Mouse (Mus musculus) adrenal gland, adult 18-20 months (tissue): Measurements from ENCODE around the gene Synm. TPM values are rescaled to one million over a fixed set of nuclear protein-coding genes. Genes with fewer than 3 reads are reported as not detected.

Experiments
- DNase-seq, 2 experiments: peaks; one replicate each; pipeline ENCODE4 v3.0.0; 2021 to 2022; ENCODE audit warnings: low spot score in 2 of 2
- long read RNA-seq, 2 experiments: library from polyadenylated mRNA; stranded (forward); transcript quantifications; one replicate each; pipeline ENCODE4 v2.0.0; 2021
- total RNA-seq, 2 experiments: library from RNA; stranded (reverse); gene quantifications; 1 replicate in 1 of 2; 2 replicates in 1 of 2; pipeline ENCODE4 v1.2.3; 2021

Synm gene
- 10 to 100 TPM; 10.6 to 16.3 TPM for total RNA-seq
- long read RNA-seq, experiment 1, full-length matches to known transcripts = 1 of 3 reads
- long read RNA-seq, experiment 1, partial matches to known transcripts = 1 of 3 reads
- long read RNA-seq, experiment 1, other reads (novel, unspliced or antisense) = 1 of 3 reads
- long read RNA-seq, experiment 2, full-length matches to known transcripts = 17 of 21 reads
- long read RNA-seq, experiment 2, partial matches to known transcripts = 3 of 21 reads
- long read RNA-seq, experiment 2, other reads (novel, unspliced or antisense) = 1 of 21 reads

DNA sequence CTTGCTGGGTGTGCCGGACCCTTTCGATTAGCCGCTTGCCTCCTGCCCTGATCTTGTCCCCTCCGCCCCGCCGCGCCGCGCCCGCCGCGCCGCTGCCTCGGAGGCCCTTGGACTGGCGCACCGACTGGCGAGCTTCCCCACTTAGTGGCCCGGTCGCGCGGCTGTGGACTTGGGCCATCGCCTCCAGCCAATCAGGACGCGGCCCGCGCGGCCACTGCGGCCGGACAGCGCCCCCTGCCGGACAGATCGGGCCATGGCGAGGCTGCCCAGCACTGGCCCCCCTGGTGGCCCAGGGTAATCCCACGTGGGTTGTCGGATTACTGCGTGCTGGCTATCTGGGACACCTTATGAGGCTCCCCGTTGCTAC lies at the start of gene Synm:
Gene Synm (minus strand): TSS at position 114 of the 367 bp plus-strand sequence.
- peak; percentile 99 for DNase-seq

DNA sequence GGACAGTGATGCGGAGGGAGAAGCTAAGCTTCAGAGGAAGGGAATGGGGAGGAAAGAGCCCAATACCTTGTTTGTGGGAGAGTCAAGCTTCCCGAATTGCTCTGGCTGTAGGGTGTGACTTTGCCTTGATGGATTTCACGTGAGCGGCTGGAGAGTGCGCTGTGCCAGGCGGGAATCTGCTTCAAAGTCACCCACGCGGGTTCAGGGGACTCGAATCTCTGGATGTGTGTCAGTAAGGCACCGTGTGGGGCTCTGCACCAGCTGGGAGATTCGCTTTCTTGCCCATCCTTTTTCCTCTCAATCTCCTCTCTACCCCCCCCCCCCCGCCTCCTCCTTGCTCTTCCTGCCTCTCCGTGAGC lies 44.3 kb upstream of the Synm start:
- DNase-seq = no peak

DNA sequence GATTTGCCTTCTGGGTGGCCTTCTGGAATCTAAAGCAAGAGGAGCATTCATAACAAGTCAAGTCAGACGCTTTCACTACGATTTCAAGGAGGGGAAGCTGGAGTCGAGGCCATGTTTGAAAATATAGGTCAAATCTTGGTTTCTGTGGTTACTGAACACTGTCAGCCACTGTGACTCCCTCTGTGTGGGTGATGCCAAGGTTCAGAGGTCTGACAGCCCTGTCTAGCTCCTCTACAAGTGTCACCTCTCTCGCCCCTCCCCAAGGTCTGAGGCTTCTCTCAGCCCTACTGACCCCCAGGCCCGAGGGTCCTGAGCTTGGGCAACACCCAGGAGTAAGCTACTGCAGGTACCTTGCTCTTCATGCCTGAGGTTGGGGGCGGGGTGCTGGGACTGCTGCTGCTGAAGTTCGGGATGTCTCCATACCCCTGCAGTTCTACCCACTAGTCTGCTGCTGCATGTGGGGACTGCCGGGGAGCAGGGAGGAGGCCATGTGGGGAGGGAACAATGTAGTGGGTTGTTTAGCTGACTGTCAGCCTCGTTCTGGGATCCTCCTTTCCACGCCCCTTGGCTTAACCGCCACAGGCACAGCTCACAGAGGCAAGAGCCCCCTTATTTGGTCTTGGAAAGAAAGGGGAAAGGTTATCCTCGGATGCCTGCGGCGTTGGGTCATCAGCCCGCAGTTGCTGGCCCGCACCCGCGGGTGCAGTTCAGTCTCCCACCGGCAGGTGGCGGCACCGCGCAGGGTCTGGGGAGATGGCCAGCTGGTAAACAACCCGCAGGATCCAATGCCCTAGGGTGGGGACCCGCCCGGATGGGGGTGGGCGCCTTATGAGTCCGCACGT lies 43.7 kb upstream of the Synm start:
- DNase-seq = peak; percentile 92 to 93

DNA sequence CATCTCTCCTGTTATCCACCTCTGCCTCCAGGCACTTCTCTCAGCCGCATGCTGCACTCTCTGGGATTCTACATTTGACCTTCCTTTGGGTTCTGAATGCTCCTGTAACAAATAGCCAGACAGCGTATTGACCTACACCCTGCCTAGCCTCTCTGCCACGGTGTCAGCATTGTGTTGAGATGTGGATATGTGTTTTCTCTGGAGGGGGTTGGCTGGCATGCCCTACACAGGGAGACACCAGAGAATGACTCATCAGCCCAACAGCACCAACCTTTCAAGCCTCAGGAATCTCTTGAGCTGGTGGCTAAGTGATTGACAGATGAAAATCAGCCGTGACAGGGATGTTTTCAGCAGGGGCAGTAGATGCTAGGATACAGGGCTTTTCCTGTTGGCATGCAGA lies 41.5 kb upstream of the Synm start:
- DNase-seq = no peak

DNA sequence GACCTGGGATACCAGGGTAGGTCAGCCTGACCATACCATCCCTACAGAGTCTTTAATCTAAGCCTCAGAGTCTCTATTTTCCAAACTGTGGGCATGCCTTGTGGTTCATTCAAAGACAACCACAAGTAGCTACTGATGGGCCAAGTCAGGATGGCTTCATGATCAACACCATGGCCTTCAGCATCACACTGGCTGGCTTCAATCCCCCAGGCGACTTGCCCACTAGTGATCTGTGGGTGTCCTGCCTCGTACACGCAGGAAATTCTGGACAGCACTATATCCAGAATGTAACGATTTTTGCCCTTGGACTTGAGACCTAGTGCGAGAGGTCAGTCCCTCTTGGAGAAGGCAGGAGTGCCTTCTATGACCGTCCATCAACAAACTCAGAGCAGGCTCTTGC lies 41.0 kb upstream of the Synm start:
- peak in 1 of 2 experiments; percentile 7 for DNase-seq

DNA sequence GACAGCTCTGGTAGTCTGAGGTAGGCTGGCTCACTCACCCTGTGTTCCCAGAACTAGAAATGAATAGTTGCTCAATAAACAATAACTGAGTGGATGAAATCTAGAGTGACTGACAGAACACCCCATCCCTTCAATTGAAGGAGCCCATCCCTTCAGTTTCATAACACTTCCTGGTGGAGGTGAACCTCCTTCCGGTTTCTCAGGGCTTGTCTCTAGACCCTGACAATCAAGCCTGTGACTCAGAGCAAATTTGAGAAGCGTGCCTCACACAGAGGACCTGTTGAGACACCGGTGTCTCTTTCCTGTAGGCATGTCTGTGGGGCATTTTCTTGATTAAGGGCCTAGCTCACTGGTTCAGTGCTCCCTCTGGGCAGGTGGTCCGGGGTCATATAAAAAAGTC lies 38.9 kb upstream of the Synm start:
- DNase-seq = peak in 1 of 2 experiments; percentile 2

DNA sequence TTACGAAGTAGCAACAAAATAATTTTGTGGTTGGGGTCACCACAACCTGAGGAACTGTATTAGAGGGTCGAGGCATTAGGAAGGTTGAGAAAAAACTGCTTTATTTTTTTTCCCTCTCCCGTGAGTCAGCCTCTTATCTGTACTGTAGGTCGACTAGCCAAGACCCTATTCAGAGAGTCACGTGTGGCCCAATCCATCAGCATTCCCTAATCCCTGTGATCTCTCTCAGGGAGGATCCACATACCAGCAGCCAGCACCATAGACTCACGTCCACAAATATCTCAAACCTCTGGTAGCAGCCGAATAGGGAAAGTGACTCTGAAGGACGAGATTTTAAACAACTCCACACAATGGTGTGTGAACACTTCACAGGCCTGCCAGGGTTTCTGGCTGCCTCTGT lies 37.5 kb upstream of the Synm start:
- peak in 1 of 2 experiments; percentile 12 for DNase-seq

DNA sequence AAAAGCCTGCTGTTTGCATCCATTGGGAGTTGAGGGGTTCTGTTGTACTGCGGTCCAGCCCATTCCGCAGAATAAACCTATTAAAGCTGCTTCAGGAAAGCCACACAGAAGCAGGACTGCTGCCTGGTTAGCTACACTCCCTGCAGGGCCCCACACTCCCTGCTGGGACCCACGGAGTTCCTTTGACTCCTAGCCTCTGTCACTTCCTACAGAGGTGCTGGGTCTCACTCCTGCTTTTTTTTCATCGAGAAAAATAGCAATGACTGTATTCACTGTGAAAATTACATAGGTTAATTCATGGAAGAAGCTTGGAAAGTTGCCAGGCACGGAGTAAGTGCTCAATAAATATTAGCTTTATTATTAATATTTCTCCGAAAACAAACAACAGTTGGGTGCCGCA lies 33.9 kb upstream of the Synm start:
- DNase-seq = no peak

DNA sequence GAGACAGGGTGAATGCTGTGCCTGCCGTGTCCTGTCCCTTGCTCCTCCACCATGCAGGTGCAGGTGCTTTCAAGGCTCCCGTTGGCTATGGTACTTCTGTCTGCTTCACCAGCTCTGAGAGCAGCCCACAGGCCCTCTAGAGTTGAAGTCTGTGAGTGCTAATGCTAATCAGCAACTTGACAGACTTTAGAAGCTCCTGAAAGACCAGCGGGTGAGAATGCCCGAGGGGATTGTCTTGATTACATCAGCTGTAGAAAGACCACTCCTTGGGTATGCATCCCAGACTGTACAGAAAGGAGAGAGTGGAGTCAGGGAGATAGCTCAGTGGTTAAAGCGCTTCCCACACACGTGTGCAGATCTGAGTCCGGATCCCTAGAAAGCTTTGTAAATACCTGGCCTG lies 31.7 kb upstream of the Synm start:
- no peak for DNase-seq

DNA sequence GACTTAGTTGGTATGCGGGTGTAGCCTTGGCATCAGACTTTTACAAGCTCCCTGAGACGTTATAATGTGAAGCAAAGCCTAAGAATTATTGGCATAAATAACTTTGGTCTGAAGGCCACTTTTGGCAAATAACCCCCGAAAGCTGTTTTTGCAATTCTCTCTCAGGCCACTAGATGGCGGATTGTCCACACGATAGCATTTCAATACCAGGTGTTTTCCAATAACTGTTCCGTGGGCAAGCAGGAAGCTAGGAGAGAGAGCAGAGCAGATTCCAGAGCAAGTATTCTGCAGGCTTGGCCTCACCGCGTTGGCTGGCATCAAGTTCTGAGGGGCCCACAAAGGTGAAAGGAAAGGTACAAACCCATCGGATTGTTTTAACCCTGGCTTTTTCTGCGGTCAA lies 29.2 kb upstream of the Synm start:
- peak; percentile 57 to 70 for DNase-seq

DNA sequence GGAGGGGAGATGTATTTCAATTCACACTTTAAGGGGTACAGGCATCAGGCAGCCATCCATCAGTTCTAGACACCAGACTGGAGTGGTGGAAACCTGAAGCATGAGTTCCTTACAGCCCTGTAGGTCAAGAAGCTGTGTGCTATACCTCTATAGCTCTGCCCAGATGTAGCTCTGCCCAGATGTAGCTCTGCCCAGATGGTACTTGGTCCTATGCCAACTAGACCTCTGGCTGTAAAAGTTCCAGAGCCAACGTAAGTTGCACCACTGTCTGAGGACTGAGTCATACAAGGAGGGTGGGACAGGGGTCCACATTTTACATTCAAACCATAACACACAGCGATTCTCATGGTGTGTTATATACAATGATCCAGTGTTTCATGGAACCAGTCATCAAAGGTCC lies 28.3 kb upstream of the Synm start:
- DNase-seq = no peak

DNA sequence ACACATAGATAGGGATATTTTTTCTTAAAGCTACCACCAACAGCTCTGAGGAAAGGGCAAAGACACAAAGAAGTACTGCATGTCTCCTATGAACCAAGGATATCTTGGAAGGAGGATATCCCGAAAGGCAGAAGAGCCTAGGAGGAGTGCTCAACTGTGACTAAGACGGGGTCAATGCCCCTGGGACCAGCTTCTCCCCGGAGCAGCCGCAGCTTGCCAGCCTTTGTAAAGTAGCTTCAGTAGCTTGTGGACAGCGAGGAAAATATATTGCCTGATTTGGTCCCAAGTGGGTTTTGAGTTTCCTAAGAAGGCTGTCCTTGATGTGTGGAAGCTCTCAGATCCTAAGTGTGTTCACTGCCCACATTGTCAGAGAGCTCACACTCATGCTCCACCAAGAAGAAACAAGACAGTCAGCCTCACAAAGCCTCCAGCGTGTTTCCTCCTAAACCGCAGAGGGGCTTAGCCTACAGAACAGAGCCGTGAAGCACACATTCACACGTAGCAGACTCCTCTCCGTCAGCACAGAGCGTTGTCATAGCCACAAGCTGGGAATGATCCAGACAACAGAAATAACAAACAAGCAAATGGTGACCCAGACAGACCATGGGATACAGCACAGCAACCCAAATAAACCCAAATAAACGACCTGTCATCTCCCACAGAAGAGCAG lies 17.2 kb upstream of the Synm start:
- DNase-seq = no peak

DNA sequence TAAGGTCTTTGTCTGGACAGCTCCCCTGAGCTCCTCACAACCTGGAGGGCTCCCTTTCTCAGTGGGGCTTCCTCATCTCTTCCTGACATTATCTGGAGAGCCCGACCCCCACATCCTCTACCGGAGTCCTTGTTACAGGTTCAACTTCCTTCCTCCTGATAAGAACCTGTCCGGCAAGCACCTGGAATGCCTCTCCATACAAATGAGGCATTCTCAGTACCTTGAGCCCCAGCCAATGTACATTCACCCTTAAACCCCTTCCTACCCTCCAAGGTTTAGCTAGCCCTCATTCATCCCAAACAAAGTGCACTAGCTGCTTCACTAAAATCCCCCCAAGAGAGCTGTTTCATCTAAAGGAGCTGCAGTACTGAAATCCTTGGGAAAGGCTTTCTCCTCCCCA lies 16.1 kb upstream of the Synm start:
- no peak for DNase-seq

DNA sequence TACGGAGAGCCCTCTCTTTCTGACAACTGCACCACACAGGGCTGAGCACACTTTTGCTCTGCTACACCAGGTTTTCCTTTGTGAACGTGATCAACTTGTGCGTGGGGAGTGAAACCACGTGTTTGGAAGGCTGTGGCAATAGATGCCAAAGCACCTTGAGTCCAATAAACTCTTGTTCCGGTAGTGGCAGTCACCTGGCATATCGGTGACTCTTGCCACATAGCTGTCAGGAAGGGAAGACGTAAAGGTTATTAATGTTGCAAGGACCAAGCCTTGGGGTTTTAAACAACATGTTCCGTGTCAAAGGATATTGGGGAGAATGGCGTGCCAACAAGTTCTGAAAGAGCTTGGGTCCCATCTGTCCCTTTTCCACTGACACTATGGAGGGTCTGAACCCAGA lies 12.7 kb upstream of the Synm start:
- no peak for DNase-seq

DNA sequence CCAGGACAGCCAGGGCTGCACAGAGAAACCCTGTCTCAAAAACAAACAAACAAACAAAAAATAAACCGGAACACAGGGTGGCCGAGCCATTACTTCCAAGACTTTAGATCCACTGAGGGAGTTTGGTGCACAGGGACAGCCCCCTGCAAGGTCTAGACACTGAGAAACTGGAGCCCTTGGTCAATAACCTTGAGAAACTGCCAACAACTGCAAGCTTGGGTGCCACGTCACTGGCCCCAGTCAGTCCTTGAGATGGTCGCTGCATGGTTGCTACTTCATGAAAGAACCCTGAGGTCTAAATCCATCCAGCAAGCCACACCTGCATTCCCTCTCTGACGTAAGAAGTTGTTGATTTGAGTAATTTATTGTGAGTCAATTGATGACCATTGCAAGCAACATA lies 9.9 kb upstream of the Synm start:
- DNase-seq = peak in 1 of 2 experiments; percentile 56

DNA sequence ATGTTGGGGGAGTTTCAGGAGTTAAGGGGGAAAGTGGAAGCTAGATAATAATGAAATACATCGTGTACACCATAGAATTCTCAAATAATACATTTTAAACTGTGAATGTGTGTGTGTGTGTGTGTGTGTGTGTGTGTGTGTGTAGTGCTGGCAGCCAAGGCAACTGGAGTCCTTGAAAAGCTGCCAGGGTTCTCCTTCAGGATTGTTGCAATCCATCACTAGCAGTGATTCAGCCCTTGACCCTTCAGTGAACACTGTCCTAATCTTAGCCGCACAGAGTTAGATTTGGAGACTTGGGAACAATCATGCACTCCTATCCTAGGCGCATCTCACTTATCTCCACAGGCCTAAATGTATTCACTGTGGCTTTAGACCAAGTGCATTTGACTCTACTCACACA lies 8.6 kb upstream of the Synm start:
- no peak for DNase-seq

DNA sequence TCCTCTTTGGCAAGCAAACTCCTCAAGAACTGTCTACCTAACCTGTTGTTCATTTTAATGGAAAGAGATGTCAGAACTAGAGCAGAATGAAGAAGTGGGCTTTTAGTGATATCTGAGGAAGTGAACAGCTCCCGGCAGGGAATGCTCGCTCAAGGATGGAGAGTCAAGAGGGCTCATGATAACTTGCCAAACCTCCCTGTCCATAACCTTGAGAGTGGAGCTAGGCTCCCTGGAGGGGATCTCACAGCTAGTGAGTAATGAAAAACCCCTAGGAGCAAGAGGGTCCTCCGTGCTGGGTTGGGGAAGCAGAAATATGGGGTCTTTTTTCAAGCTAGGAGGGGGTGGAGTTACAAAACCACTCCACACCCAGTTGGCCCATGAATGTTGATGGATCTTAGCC lies 4.1 kb upstream of the Synm start:
- DNase-seq = no peak

DNA sequence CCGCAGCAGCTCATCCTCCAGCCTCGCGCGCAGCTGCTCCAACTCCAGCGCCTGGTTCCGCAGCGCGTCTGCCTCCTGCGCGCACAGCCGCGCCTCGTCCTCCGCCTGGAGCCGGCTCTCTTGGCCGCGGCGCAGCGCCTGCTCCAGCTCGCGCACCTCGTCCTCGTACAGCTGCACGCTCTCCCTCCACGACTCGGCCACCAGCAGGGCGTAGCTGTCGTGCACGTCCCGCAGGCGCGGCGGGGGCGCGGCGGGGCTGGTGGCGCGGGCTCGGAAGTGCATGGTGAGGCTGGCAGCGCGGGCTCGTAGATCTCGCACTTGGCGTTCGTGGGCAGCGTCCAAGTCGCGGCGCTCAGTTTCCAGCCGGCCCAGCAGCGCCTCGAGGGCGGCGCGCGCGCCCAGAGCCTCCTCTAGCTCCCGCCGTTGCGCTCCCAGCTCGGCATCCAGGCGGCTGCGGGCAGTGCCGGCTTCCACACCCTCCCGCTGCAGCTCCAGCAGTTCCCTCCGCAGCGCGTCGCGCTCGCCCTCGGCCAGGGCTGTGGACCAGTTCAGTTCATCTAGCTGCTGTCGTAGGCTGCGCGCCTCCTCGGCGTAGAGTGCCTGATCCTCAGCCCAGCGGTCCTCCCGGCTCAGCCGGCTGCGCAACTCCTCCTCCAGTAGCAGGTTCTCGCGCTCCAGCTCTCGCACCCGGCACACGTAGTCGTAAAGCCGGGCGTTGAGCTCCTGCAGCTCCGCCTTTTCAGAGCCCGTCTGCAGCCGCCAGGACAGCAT lies 499 bp downstream of the Synm start:
- DNase-seq = peak; percentile 54 to 55

DNA sequence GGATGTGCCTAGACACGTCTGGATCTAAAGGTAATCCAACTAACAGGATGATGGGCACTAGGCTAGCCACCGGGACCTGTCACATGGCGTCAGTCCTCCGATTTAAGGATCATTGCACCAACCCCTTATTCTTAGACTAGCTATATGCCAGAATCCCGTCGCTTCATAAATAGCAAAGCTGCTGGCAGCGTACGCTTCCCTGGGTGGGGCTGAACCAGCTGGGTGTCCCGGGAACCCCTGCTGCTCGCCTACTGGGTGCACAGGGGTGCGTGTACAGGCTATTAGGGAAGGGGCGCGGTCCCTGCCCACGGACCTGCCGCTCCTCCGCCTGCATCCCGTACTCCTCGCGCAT lies 1.1 kb downstream of the Synm start:
- no peak for DNase-seq

DNA sequence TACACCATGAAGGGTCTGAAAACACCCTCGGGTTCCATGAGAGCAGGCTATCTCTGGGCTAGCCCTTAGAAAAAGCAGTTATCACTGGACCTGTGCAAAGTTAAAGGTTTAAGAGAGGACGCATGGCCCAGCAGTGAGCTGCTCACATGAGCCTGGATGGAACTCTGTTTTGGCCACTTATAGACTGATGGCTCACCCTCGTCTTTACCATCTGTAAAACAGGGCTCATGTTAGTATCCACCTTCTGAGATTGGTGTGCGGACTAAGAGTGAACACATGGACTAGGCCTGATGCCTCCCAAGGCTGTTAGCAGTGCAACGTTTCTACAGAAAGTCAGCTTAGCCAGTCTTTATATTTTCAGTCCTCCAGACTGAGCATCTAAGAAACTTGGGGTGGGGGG lies 2.9 kb downstream of the Synm start:
- no peak for DNase-seq

DNA sequence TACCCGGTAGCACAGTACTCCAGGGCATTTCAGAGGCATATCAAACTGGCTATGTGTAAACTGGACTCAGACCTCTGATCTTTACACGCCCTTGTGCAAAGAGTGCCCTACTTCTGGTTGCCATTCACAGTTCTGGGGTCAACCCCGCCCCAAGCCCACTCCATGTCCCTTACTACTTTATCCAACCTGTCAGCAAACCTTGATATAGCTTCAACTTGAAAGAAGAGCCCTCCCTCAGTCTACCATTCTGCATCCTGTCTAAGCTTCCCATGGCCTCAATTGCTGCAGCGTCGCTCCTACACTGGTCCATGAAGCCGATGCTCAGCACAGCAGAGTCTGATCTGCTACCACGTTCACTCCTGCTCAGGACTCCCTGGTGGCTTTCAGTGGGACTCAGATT lies 4.2 kb downstream of the Synm start:
- no peak for DNase-seq

DNA sequence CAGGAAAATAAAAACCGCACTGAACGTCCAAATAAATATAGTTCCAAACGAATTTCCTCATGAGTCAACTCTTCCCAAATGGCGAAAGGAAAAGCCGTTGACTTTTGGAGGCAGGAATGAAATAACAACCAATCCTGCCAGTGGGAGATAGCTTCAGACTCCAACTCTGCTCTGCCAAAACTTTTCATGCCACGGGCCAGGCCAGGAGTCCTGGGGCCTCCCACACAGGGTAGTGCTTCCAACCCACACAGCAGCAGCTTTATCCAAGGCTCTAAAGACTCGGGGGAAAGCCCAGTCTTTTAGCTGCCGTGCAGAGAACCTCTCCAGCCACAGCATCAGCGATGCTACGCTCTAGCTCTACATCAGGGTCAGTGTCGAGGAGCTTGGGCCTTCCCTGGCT lies 4.9 kb downstream of the Synm start:
- no peak for DNase-seq
